In genomic region chr4:40279276-40279900, GRCm38 (mm10) we compare ENCODE assay signal across 8 mouse cellular contexts. TPM values are rescaled to one million over a fixed set of nuclear protein-coding genes. Genes with fewer than 3 reads are reported as not detected.
DNase-seq lines count a peak whose midpoint lies in the region; ATAC-seq and TF ChIP-seq lines count a peak whose summit lies in the region.

Ndufb6 (minus strand) TSS chr4:40279421.

- peak; percentile 96 for DNase-seq in forebrain, embryonic 14.5 days (ENCODE audit: low spot score)
- peak; percentile 96 to 99 for DNase-seq in heart, postnatal 14 days
- peak; percentile 92 for DNase-seq in layer of hippocampus, adult 11-12 months (ENCODE audit: low spot score)
- peak; percentile 91 to 93 for DNase-seq in lung, adult 18-20 months
- DNase-seq in testis, postnatal 14 days (ENCODE audit: low spot score): peak; percentile 95

- H3K4me2 ChIP-seq in forebrain, embryonic 14.5 days (ENCODE audit: low read length): peak within 1 kb of the TSS; percentile 82
- peak within 1 kb of the TSS; percentile 80 for H3K4me2 ChIP-seq in neural tube, embryonic 15.5 days

- peak; percentile 75 for TF ChIP-seq POLR2A in ES-Bruce4 (IDR thresholded peaks at IDR 0.05; ENCODE audit: insufficient read depth, low read length)

- H3K9me3 ChIP-seq in ES-Bruce4 (replicated peaks; ENCODE audit: control insufficient read depth, insufficient read depth, low read length, poor library complexity, severe bottlenecking): no peaks in the 10 kb centered on the region
- no peaks in the 10 kb centered on the region for H3K9me3 ChIP-seq in forebrain, embryonic 14.5 days (replicated peaks; ENCODE audit: control insufficient read depth, low read length)
- no peaks in the 10 kb centered on the region for H3K9me3 ChIP-seq in neural tube, embryonic 15.5 days (replicated peaks)

- intact Hi-C loops in heart, postnatal 14 days (cut with DNase I): loop anchor here (5.0 kb wide), 1 partner anchor 37 kb away; no protein-coding TSS in a partner anchor

- peak within 1 kb of the TSS; percentile 86 for H3K9ac ChIP-seq in ES-Bruce4 (ENCODE audit: low read depth, poor library complexity, severe bottlenecking)
- H3K9ac ChIP-seq in forebrain, embryonic 14.5 days (ENCODE audit: low read length): peak within 1 kb of the TSS; percentile 85
- peak within 1 kb of the TSS; percentile 93 for H3K9ac ChIP-seq in neural tube, embryonic 15.5 days (replicated peaks)

- peak; percentile 96 for ATAC-seq in cerebellum, adult (ENCODE audit: insufficient number of reproducible peaks, low FRiP score, low TSS enrichment)
- ATAC-seq in forebrain, embryonic 14.5 days: peak; percentile 95
- ATAC-seq in neural tube, embryonic 15.5 days (ENCODE audit: low FRiP score): peak; percentile 96

- WGBS in forebrain, embryonic 14.5 days: under 1% methylated on average over 36 of the region's 36 CpGs
- WGBS in neural tube, embryonic 15.5 days: under 1% methylated on average over 36 of the region's 36 CpGs

- H3K4me1 ChIP-seq in ES-Bruce4 (ENCODE audit: control insufficient read depth, insufficient read depth, low read length): no peaks in the 10 kb centered on the region
- peaks cover 8% of the 10 kb centered on the region for H3K4me1 ChIP-seq in forebrain, embryonic 14.5 days (ENCODE audit: control insufficient read depth, insufficient read depth, low read length)
- peaks cover 20% of the 10 kb centered on the region for H3K4me1 ChIP-seq in neural tube, embryonic 15.5 days

- TF ChIP-seq CTCF in ES-Bruce4 (IDR thresholded peaks at IDR 0.05; ENCODE audit: low read depth, low read length): no peak

- peak within 1 kb of the TSS; percentile 97 for H3K27ac ChIP-seq in ES-Bruce4 (ENCODE audit: insufficient read depth, low read length)
- H3K27ac ChIP-seq in forebrain, embryonic 14.5 days (ENCODE audit: low read depth, low read length): no peak within 1 kb of the TSS
- H3K27ac ChIP-seq in neural tube, embryonic 15.5 days (replicated peaks): peak within 1 kb of the TSS; percentile 81

- TF ChIP-seq EP300 in ES-Bruce4 (IDR thresholded peaks at IDR 0.05; ENCODE audit: insufficient read depth, low read depth, low read length): no peak

- H3K4me3 ChIP-seq in ES-Bruce4 (ENCODE audit: low read depth, low read length): peak within 1 kb of the TSS; percentile 95
- peak within 1 kb of the TSS; percentile 80 for H3K4me3 ChIP-seq in forebrain, embryonic 14.5 days (ENCODE audit: low read depth, low read length)
- H3K4me3 ChIP-seq in neural tube, embryonic 15.5 days (replicated peaks): peak within 1 kb of the TSS; percentile 99

- H3K27me3 ChIP-seq in ES-Bruce4 (ENCODE audit: control insufficient read depth, insufficient read depth, low read length, poor library complexity, severe bottlenecking): no peaks in the 10 kb centered on the region
- H3K27me3 ChIP-seq in forebrain, embryonic 14.5 days (replicated peaks; ENCODE audit: control insufficient read depth, insufficient read depth, low read length): no peaks in the 10 kb centered on the region
- H3K27me3 ChIP-seq in neural tube, embryonic 15.5 days (replicated peaks): no peaks in the 10 kb centered on the region

- H3K36me3 ChIP-seq in ES-Bruce4 (ENCODE audit: control insufficient read depth, insufficient read depth, low read length, poor library complexity, severe bottlenecking): 0 out of 2 replicates have a peak, but pooled peaks cover 2% of the 10 kb centered on the region
- peaks cover 23% of the 10 kb centered on the region for H3K36me3 ChIP-seq in forebrain, embryonic 14.5 days (ENCODE audit: control insufficient read depth, insufficient read depth, low read length)
- peaks cover 23% of the 10 kb centered on the region for H3K36me3 ChIP-seq in neural tube, embryonic 15.5 days

RNA-seq across cellular contexts. Expression of gene Ndufb6, which starts in this region (rescaled TPM):
- polyA plus RNA-seq in ES-Bruce4 (2011; ENCODE audit: insufficient read depth, insufficient read length, low read depth, missing spikeins): 151 and 188 TPM in 2 replicates
- 295 and 325 TPM in 2 replicates for polyA plus RNA-seq in forebrain, embryonic 14.5 days (2014; fragmentation: Nextera tagmentation; extraction: Ambion mirVana)
- total RNA-seq in heart, postnatal 14 days (2021): 100 to 1,000 TPM; 448 to 463 TPM
- 380 and 437 TPM in 2 replicates for polyA plus RNA-seq in neural tube, embryonic 15.5 days (2015; fragmentation: Nextera tagmentation; extraction: Ambion mirVana)
